Mouse (Mus musculus): ENCODE results near the gene Dap3.

DNA sequence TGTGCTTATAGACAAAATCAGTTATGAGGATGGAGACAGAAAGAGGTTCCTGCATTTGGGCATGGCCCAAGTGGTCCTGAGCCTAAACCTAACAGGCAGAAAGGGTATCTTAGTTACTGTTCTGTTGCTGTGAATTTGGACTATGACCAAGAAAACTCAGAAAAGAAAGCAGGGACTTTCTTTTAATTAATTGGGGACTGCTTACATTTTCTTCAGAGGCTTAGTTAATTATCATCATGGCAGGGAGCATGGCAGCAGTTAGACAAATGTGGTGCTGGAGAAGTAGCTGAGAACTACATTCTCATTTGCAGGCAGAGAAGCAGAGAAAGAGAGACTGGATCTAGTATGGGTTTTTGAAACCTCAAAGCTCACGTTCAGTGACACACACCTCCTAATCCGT, 24.0 kb upstream of the Dap3 start:
- TF ChIP-seq FLI1 (IDR thresholded peaks at IDR 0.05; ENCODE audit: low read length) (no peak), GATA1 (IDR thresholded peaks at IDR 0.05; ENCODE audit: borderline replicate concordance, low read length) (no peak)
